Mouse (Mus musculus): ENCODE results near the gene Kars. TPM values are rescaled to one million over a fixed set of nuclear protein-coding genes. Genes with fewer than 3 reads are reported as not detected.

The Kars gene
- polyA plus RNA-seq, 1 experiment from 2014 or later: 265 TPM

- Histone ChIP-seq H3K4me3 (no peak overlapping the region), H3K9me3 (replicated peaks) (peaks cover 12% of the 10 kb centered on the region), H3K27me3 (ENCODE audit: low read depth, poor library complexity, severe bottlenecking) (no peaks in the 10 kb centered on the region), H3K36me3 (peaks cover 95% of the 10 kb centered on the region), H3K4me1 (peaks cover 4% of the 10 kb centered on the region; the same call in 1 of the 2 replicates), H3K27ac (replicated peaks) (no peak overlapping the region)
- 95% methylated on average over 2 of the region's 2 CpGs for WGBS
- DNase-seq (ENCODE audit: low spot score): no peak
These were observed 35.4 kb downstream of the Kars start for GRCm38 (mm10) chr8:111975706-111976105.

GRCm38 (mm10) chr8:111974138-111974537 lies 37.0 kb downstream of the Kars start:
- WGBS: 97% methylated on average over 12 of the region's 12 CpGs
- Histone ChIP-seq H3K36me3 (peaks cover 90% of the 10 kb centered on the region), H3K27ac (replicated peaks) (no peak overlapping the region), H3K27me3 (ENCODE audit: low read depth, poor library complexity, severe bottlenecking) (no peaks in the 10 kb centered on the region), H3K4me3 (no peak overlapping the region), H3K9me3 (replicated peaks) (peaks cover 12% of the 10 kb centered on the region), H3K4me1 (peaks cover 4% of the 10 kb centered on the region; the same call in 1 of the 2 replicates)
- no peak for DNase-seq (ENCODE audit: low spot score)

GRCm38 (mm10) chr8:111968991-111969390 lies 42.1 kb downstream of the Kars start:
- no peak for DNase-seq (ENCODE audit: low spot score)
- H3K4me3 ChIP-seq: no peak overlapping the region
- 31% methylated on average over 5 of the region's 5 CpGs for WGBS

GRCm38 (mm10) chr8:111968541-111968940 lies 42.6 kb downstream of the Kars start:
- H3K9me3 ChIP-seq (replicated peaks): peaks cover 4% of the 10 kb centered on the region; the same call in 1 of the 2 replicates
- H3K4me1 ChIP-seq: peaks cover 4% of the 10 kb centered on the region
- H3K36me3 ChIP-seq: peaks cover 59% of the 10 kb centered on the region
- DNase-seq (ENCODE audit: low spot score): no peak
- no peaks in the 10 kb centered on the region for H3K27me3 ChIP-seq (ENCODE audit: low read depth, poor library complexity, severe bottlenecking)
- H3K4me3 ChIP-seq: no peak overlapping the region
- no peak overlapping the region for H3K27ac ChIP-seq (replicated peaks)
- WGBS: 78% methylated on average over 10 of the region's 10 CpGs

More at GRCm38 (mm10) chr8:111968991-111969390, 42.1 kb downstream of the Kars start:
- Histone ChIP-seq H3K4me1 (no peaks in the 10 kb centered on the region), H3K27ac (replicated peaks) (no peak overlapping the region), H3K27me3 (ENCODE audit: low read depth, poor library complexity, severe bottlenecking) (no peaks in the 10 kb centered on the region), H3K36me3 (peaks cover 63% of the 10 kb centered on the region), H3K9me3 (replicated peaks) (peaks cover 8% of the 10 kb centered on the region)

- no peaks in the 10 kb centered on the region for H3K9me3 ChIP-seq (replicated peaks)
- H3K27me3 ChIP-seq (ENCODE audit: low read depth, poor library complexity, severe bottlenecking): no peaks in the 10 kb centered on the region
- H3K4me3 ChIP-seq: no peak overlapping the region
- no peak overlapping the region for H3K27ac ChIP-seq (replicated peaks)
- no peak for DNase-seq (ENCODE audit: low spot score)
- WGBS: 92% methylated on average over 5 of the region's 5 CpGs
- peaks cover 47% of the 10 kb centered on the region for H3K36me3 ChIP-seq
- H3K4me1 ChIP-seq: peaks cover 10% of the 10 kb centered on the region
These were observed 43.8 kb downstream of the Kars start for GRCm38 (mm10) chr8:111967246-111967870.

GRCm38 (mm10) chr8:111964849-111965561 lies 46.1 kb downstream of the Kars start:
- Histone ChIP-seq H3K4me1 (peaks cover 10% of the 10 kb centered on the region), H3K27me3 (ENCODE audit: low read depth, poor library complexity, severe bottlenecking) (no peaks in the 10 kb centered on the region), H3K36me3 (peaks cover 32% of the 10 kb centered on the region), H3K4me3 (no peak overlapping the region), H3K27ac (replicated peaks) (no peak overlapping the region), H3K9me3 (replicated peaks) (no peaks in the 10 kb centered on the region)
- WGBS: 76% methylated on average over 7 of the region's 7 CpGs
- DNase-seq (ENCODE audit: low spot score): no peak

- Histone ChIP-seq H3K9me3 (replicated peaks) (no peaks in the 10 kb centered on the region), H3K36me3 (peaks cover 35% of the 10 kb centered on the region), H3K4me1 (peaks cover 10% of the 10 kb centered on the region), H3K4me3 (no peak overlapping the region), H3K27me3 (ENCODE audit: low read depth, poor library complexity, severe bottlenecking) (no peaks in the 10 kb centered on the region), H3K27ac (replicated peaks) (no peak overlapping the region)
- 58% methylated on average over 5 of the region's 5 CpGs for WGBS
- no peak for DNase-seq (ENCODE audit: low spot score)
These were observed 46.8 kb downstream of the Kars start for GRCm38 (mm10) chr8:111964351-111964750.

- no peak overlapping the region for H3K27ac ChIP-seq (replicated peaks)
- no peak for DNase-seq (ENCODE audit: low spot score)
- H3K4me1 ChIP-seq: peaks cover 10% of the 10 kb centered on the region
- no peak overlapping the region for H3K4me3 ChIP-seq
- WGBS: 73% methylated on average over 4 of the region's 4 CpGs
- H3K9me3 ChIP-seq (replicated peaks): no peaks in the 10 kb centered on the region
- H3K36me3 ChIP-seq: peaks cover 40% of the 10 kb centered on the region
- H3K27me3 ChIP-seq (ENCODE audit: low read depth, poor library complexity, severe bottlenecking): no peaks in the 10 kb centered on the region
These were observed 47.6 kb downstream of the Kars start for GRCm38 (mm10) chr8:111963546-111963945.

- H3K4me1 ChIP-seq: peaks cover 10% of the 10 kb centered on the region
- no peak for DNase-seq (ENCODE audit: low spot score)
- H3K27me3 ChIP-seq (ENCODE audit: low read depth, poor library complexity, severe bottlenecking): no peaks in the 10 kb centered on the region
- no peaks in the 10 kb centered on the region for H3K9me3 ChIP-seq (replicated peaks)
- peaks cover 40% of the 10 kb centered on the region for H3K36me3 ChIP-seq
- H3K4me3 ChIP-seq: no peak overlapping the region
- H3K27ac ChIP-seq (replicated peaks): 0 out of 2 replicates have a peak overlapping the region, but pooled peaks have one; percentile 3
- 69% methylated on average over 10 of the region's 10 CpGs for WGBS
These were observed 48.0 kb downstream of the Kars start for GRCm38 (mm10) chr8:111963091-111963490.

- peaks cover 10% of the 10 kb centered on the region for H3K4me1 ChIP-seq
- no peak overlapping the region for H3K27ac ChIP-seq (replicated peaks)
- peaks cover 40% of the 10 kb centered on the region for H3K36me3 ChIP-seq
- WGBS: 68% methylated on average over 1 of the region's 1 CpGs
- no peaks in the 10 kb centered on the region for H3K27me3 ChIP-seq (ENCODE audit: low read depth, poor library complexity, severe bottlenecking)
- H3K4me3 ChIP-seq: no peak overlapping the region
- no peak for DNase-seq (ENCODE audit: low spot score)
- no peaks in the 10 kb centered on the region for H3K9me3 ChIP-seq (replicated peaks)
These were observed 48.5 kb downstream of the Kars start for GRCm38 (mm10) chr8:111962589-111962988.

- Histone ChIP-seq H3K36me3 (peaks cover 41% of the 10 kb centered on the region), H3K27ac (replicated peaks) (no peak overlapping the region), H3K4me3 (no peak overlapping the region), H3K4me1 (peaks cover 10% of the 10 kb centered on the region), H3K9me3 (replicated peaks) (no peaks in the 10 kb centered on the region), H3K27me3 (ENCODE audit: low read depth, poor library complexity, severe bottlenecking) (no peaks in the 10 kb centered on the region)
- WGBS: 77% methylated on average over 3 of the region's 3 CpGs
- no peak for DNase-seq (ENCODE audit: low spot score)
These were observed 49.8 kb downstream of the Kars start for GRCm38 (mm10) chr8:111961330-111961729.

- no peaks in the 10 kb centered on the region for H3K27me3 ChIP-seq (ENCODE audit: low read depth, poor library complexity, severe bottlenecking)
- H3K36me3 ChIP-seq: peaks cover 47% of the 10 kb centered on the region
- DNase-seq (ENCODE audit: low spot score): no peak
- 70% methylated on average over 15 of the region's 15 CpGs for WGBS
- no peak overlapping the region for H3K27ac ChIP-seq (replicated peaks)
- peaks cover 10% of the 10 kb centered on the region for H3K4me1 ChIP-seq
- no peak overlapping the region for H3K4me3 ChIP-seq
- H3K9me3 ChIP-seq (replicated peaks): no peaks in the 10 kb centered on the region
These were observed 50.4 kb downstream of the Kars start for GRCm38 (mm10) chr8:111960591-111961321.

- peaks cover 78% of the 10 kb centered on the region for H3K36me3 ChIP-seq
- H3K4me1 ChIP-seq: no peaks in the 10 kb centered on the region
- H3K27me3 ChIP-seq (ENCODE audit: low read depth, poor library complexity, severe bottlenecking): no peaks in the 10 kb centered on the region
- 95% methylated on average over 2 of the region's 2 CpGs for WGBS
- H3K4me3 ChIP-seq: no peak overlapping the region
- H3K27ac ChIP-seq (replicated peaks): no peak overlapping the region
- H3K9me3 ChIP-seq (replicated peaks): no peaks in the 10 kb centered on the region
- no peak for DNase-seq (ENCODE audit: low spot score)
These were observed 53.9 kb downstream of the Kars start for GRCm38 (mm10) chr8:111957231-111957630.

Data from midbrain, embryonic 10.5 days (tissue).